Mouse (Mus musculus) heart, adult 2 months (tissue): ENCODE data around the gene Col9a3.

ENCODE experiments used
- CTCF ChIP-seq: fragments of 200-600 bp; IDR thresholded peaks from 2 replicates; pipeline ENCODE4 v1.8.1; 2022; ENCODE audit warnings: antibody characterized with exemption, mild to moderate bottlenecking, moderate library complexity
- EP300 ChIP-seq: fragments of 200-500 bp; IDR thresholded peaks from 2 replicates; pipeline ENCODE4 v1.6.1; 2011; ENCODE audit warnings: low read depth, low read length, control low read depth; ENCODE audit not compliant: insufficient read depth
- POLR2A ChIP-seq: fragments of 200-500 bp; IDR thresholded peaks from 2 replicates; pipeline ENCODE4 v1.6.1; 2011; ENCODE audit warnings: mild to moderate bottlenecking, low read depth, low read length, control low read depth; ENCODE audit not compliant: insufficient read depth

DNA sequence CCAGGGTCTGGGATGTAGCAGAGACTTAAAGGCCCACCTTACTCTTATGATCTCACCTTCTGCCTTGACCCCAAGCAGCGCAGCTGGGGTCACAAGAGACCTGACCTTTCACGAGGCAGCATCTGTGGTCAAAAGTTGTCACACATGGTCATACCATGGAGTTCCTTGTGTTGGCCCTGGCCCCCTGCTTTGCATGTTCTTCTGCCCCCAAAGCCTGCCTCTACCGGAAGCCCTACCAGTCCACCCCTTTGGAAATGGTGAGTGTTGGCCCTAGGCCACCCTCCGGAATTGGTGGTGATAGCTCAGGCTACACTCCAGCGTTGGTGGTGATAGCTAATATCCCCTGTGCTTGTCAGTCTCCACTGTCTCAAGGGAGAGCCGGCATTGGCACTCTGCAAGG is 34.3 kb upstream of the Col9a3 start:
- TF ChIP-seq CTCF (no peak), POLR2A (no peak), EP300 (no peak)
